Mouse (Mus musculus): ENCODE measurements around the gene Gkap1. TPM values are rescaled to one million over a fixed set of nuclear protein-coding genes. Genes with fewer than 3 reads are reported as not detected.
A peak's percentile ranks its signal among the peaks of the same experiment; 100 is the strongest.

Gene Gkap1
- 7.6 and 10.8 TPM in 2 replicates for total RNA-seq (2014; fragmentation: Nextera tagmentation)
- 16.4 and 17.8 TPM in 2 replicates for total RNA-seq (2017)

GRCm38 (mm10) chr13:58275599-58275998 is at the start of gene Gkap1:
Gkap1 (minus strand) TSS chr13:58275699.
- ATAC-seq (replicated peaks; ENCODE audit: poor library complexity, severe bottlenecking): no peak

- no peak for ATAC-seq (replicated peaks; ENCODE audit: poor library complexity, severe bottlenecking)
Measured at GRCm38 (mm10) chr13:58317768-58318167, 42.3 kb upstream of the Gkap1 start.

- ATAC-seq (replicated peaks; ENCODE audit: poor library complexity, severe bottlenecking): no peak
Measured at GRCm38 (mm10) chr13:58314991-58315390, 39.5 kb upstream of the Gkap1 start.

GRCm38 (mm10) chr13:58313758-58314157 is 38.3 kb upstream of the Gkap1 start:
- ATAC-seq (replicated peaks; ENCODE audit: poor library complexity, severe bottlenecking): no peak

- ATAC-seq (replicated peaks; ENCODE audit: poor library complexity, severe bottlenecking): no peak
Measured at GRCm38 (mm10) chr13:58311351-58311750, 35.9 kb upstream of the Gkap1 start.

- ATAC-seq (replicated peaks; ENCODE audit: poor library complexity, severe bottlenecking): no peak
Measured at GRCm38 (mm10) chr13:58309499-58309898, 34.0 kb upstream of the Gkap1 start.

- no peak for ATAC-seq (replicated peaks; ENCODE audit: poor library complexity, severe bottlenecking)
Measured at GRCm38 (mm10) chr13:58307453-58307852, 32.0 kb upstream of the Gkap1 start.

GRCm38 (mm10) chr13:58305230-58305629 is 29.7 kb upstream of the Gkap1 start:
- no peak for ATAC-seq (replicated peaks; ENCODE audit: poor library complexity, severe bottlenecking)

GRCm38 (mm10) chr13:58302421-58303145 is 27.1 kb upstream of the Gkap1 start:
- no peak for ATAC-seq (replicated peaks; ENCODE audit: poor library complexity, severe bottlenecking)

GRCm38 (mm10) chr13:58301961-58302360 is 26.5 kb upstream of the Gkap1 start:
- no peak for ATAC-seq (replicated peaks; ENCODE audit: poor library complexity, severe bottlenecking)

GRCm38 (mm10) chr13:58298756-58299155 is 23.3 kb upstream of the Gkap1 start:
- ATAC-seq (replicated peaks; ENCODE audit: poor library complexity, severe bottlenecking): no peak

GRCm38 (mm10) chr13:58295582-58295981 is 20.1 kb upstream of the Gkap1 start:
- no peak for ATAC-seq (replicated peaks; ENCODE audit: poor library complexity, severe bottlenecking)

- no peak for ATAC-seq (replicated peaks; ENCODE audit: poor library complexity, severe bottlenecking)
Measured at GRCm38 (mm10) chr13:58292811-58293210, 17.3 kb upstream of the Gkap1 start.

- ATAC-seq (replicated peaks; ENCODE audit: poor library complexity, severe bottlenecking): no peak
Measured at GRCm38 (mm10) chr13:58289308-58289707, 13.8 kb upstream of the Gkap1 start.

- ATAC-seq (replicated peaks; ENCODE audit: poor library complexity, severe bottlenecking): peak; percentile 95
Measured at GRCm38 (mm10) chr13:58287822-58288221, 12.3 kb upstream of the Gkap1 start.

GRCm38 (mm10) chr13:58283466-58283865 is 8.0 kb upstream of the Gkap1 start:
- no peak for ATAC-seq (replicated peaks; ENCODE audit: poor library complexity, severe bottlenecking)

- no peak for ATAC-seq (replicated peaks; ENCODE audit: poor library complexity, severe bottlenecking)
Measured at GRCm38 (mm10) chr13:58281936-58282335, 6.4 kb upstream of the Gkap1 start.

GRCm38 (mm10) chr13:58280528-58280927 is 5.0 kb upstream of the Gkap1 start:
- no peak for ATAC-seq (replicated peaks; ENCODE audit: poor library complexity, severe bottlenecking)

GRCm38 (mm10) chr13:58276256-58276655 is 757 bp upstream of the Gkap1 start:
- ATAC-seq (replicated peaks; ENCODE audit: poor library complexity, severe bottlenecking): no peak

GRCm38 (mm10) chr13:58275076-58275475 is 423 bp downstream of the Gkap1 start:
- no peak for ATAC-seq (replicated peaks; ENCODE audit: poor library complexity, severe bottlenecking)

GRCm38 (mm10) chr13:58274259-58274991 is 1.1 kb downstream of the Gkap1 start:
- ATAC-seq (replicated peaks; ENCODE audit: poor library complexity, severe bottlenecking): peak; percentile 76
